Mouse (Mus musculus) forebrain, embryonic 13.5 days (tissue): ENCODE measurements around the gene Rab15. TPM values are rescaled to one million over a fixed set of nuclear protein-coding genes. Genes with fewer than 3 reads are reported as not detected.
A peak's percentile ranks its signal among the peaks of the same experiment; 100 is the strongest.

Experiments
- ATAC-seq: fragments of 200-750 bp; cut with Nextera tagmentation; 2 replicates; pipeline ENCODE4 v1.8.0; 2017
- H3K27ac ChIP-seq: fragments of 300-500 bp; sonication (generic); 2 replicates; pipeline ENCODE4 v1.5.1; 2015; ENCODE audit warnings: inconsistent platforms, mild to moderate bottlenecking, moderate library complexity
- H3K27me3 ChIP-seq: fragments of 300-500 bp; sonication (generic); 2 replicates; pipeline ENCODE4 v1.6.1; 2015; ENCODE audit warnings: mild to moderate bottlenecking, inconsistent platforms
- H3K36me3 ChIP-seq: fragments of 300-500 bp; sonication (generic); 2 replicates; pipeline ENCODE4 v1.6.1; 2015; ENCODE audit warnings: mild to moderate bottlenecking, inconsistent platforms; ENCODE audit not compliant: poor library complexity, severe bottlenecking
- H3K4me1 ChIP-seq: fragments of 300-500 bp; sonication (generic); 2 replicates; pipeline ENCODE4 v1.6.1; 2015; ENCODE audit warnings: inconsistent platforms
- H3K4me2 ChIP-seq: fragments of 300-500 bp; sonication (generic); 2 replicates; pipeline ENCODE4 v1.6.1; 2015; ENCODE audit warnings: inconsistent platforms, mild to moderate bottlenecking, moderate library complexity
- H3K4me3 ChIP-seq: fragments of 300-500 bp; sonication (generic); 2 replicates; pipeline ENCODE4 v1.5.1; 2015; ENCODE audit warnings: mild to moderate bottlenecking, inconsistent platforms
- H3K9ac ChIP-seq: fragments of 300-500 bp; sonication (generic); 2 replicates; pipeline ENCODE4 v1.6.1; 2015; ENCODE audit warnings: mild to moderate bottlenecking, inconsistent platforms
- H3K9me3 ChIP-seq: fragments of 300-500 bp; sonication (generic); replicated peaks from 2 replicates; pipeline ENCODE4 v1.6.1; 2016; ENCODE audit warnings: inconsistent platforms
- WGBS: fragments of 180-500 bp; shearing (Covaris S2); methylation state at CpG from one replicate; pipeline ENCODE4 v1.1.7; 2015; 5-methylcytosine and 5-hydroxymethylcytosine counted together
- polyA plus RNA-seq: library from polyadenylated mRNA; unstranded; fragments of >200 nt; fragmentation: Nextera tagmentation; extraction: Ambion mirVana; gene quantifications from 2 replicates; pipeline ENCODE4 v1.2.1, GENCODE M21; 2015

Gene Rab15
- polyA plus RNA-seq, 1 experiment from 2014 or later: 12.3 TPM

- no peaks in the 10 kb centered on the region for H3K27me3 ChIP-seq
- H3K9ac ChIP-seq: no peak overlapping the region
- H3K4me3 ChIP-seq: no peak overlapping the region
- ATAC-seq: no peak
- 0 out of 2 replicates have a peak, but pooled peaks cover 1% of the 10 kb centered on the region for H3K36me3 ChIP-seq
- H3K4me1 ChIP-seq: peaks cover 4% of the 10 kb centered on the region
- no peak overlapping the region for H3K4me2 ChIP-seq
- H3K9me3 ChIP-seq: no peaks in the 10 kb centered on the region
- H3K27ac ChIP-seq: no peak overlapping the region
- WGBS: 88% methylated on average over 5 of the region's 5 CpGs
Observed at GRCm38 (mm10) chr12:76770841-76771500, 51.7 kb downstream of the Rab15 start.

GRCm38 (mm10) chr12:76765901-76766630 is 56.6 kb downstream of the Rab15 start:
- Histone ChIP-seq H3K4me3 (peak overlapping the region; percentile 57), H3K9ac (peak overlapping the region; percentile 67), H3K27me3 (no peaks in the 10 kb centered on the region), H3K4me2 (peak overlapping the region; percentile 64), H3K27ac (peak overlapping the region; percentile 67), H3K36me3 (no peaks in the 10 kb centered on the region), H3K4me1 (peaks cover 12% of the 10 kb centered on the region), H3K9me3 (no peaks in the 10 kb centered on the region)
- WGBS: 28% methylated on average over 20 of the region's 20 CpGs
- ATAC-seq: peak; percentile 33

- Histone ChIP-seq H3K27me3 (no peaks in the 10 kb centered on the region), H3K4me2 (peak within 1 kb of the TSS; percentile 64), H3K4me3 (peak within 1 kb of the TSS; percentile 57), H3K27ac (peak within 1 kb of the TSS; percentile 67), H3K36me3 (no peaks in the 10 kb centered on the region), H3K9ac (peak within 1 kb of the TSS; percentile 67), H3K4me1 (peaks cover 12% of the 10 kb centered on the region), H3K9me3 (no peaks in the 10 kb centered on the region)
- ATAC-seq: peak; percentile 99
- under 1% methylated on average over 31 of the region's 31 CpGs for WGBS
Observed at GRCm38 (mm10) chr12:76765354-76765851, 57.3 kb downstream of the Rab15 start, which contains the start of the genes Churc1 and Fntb. Churc1 (plus strand) TSS chr12:76765538. Fntb (plus strand) TSS chr12:76765589.

GRCm38 (mm10) chr12:76752652-76753318 is 69.9 kb downstream of the Rab15 start:
- Histone ChIP-seq H3K27me3 (no peaks in the 10 kb centered on the region), H3K27ac (no peak overlapping the region), H3K4me1 (no peaks in the 10 kb centered on the region), H3K9ac (no peak overlapping the region), H3K9me3 (no peaks in the 10 kb centered on the region), H3K4me2 (no peak overlapping the region), H3K36me3 (no peaks in the 10 kb centered on the region), H3K4me3 (no peak overlapping the region)
- ATAC-seq: peak; percentile 61
- WGBS: 49% methylated on average over 14 of the region's 14 CpGs

GRCm38 (mm10) chr12:76750866-76751459 is 71.7 kb downstream of the Rab15 start:
- no peak for ATAC-seq
- Histone ChIP-seq H3K9me3 (no peaks in the 10 kb centered on the region), H3K4me1 (no peaks in the 10 kb centered on the region), H3K27me3 (no peaks in the 10 kb centered on the region), H3K36me3 (no peaks in the 10 kb centered on the region), H3K9ac (no peak overlapping the region), H3K4me2 (no peak overlapping the region), H3K27ac (no peak overlapping the region), H3K4me3 (no peak overlapping the region)
- 72% methylated on average over 16 of the region's 16 CpGs for WGBS

Other genes with a start within 250 kb of the Rab15 start
- 0.39 and 0.67 TPM in 2 replicates for gene Sptb, start 112.4 kb downstream of the Rab15 start, polyA plus RNA-seq
- 116 and 119 TPM in 2 replicates for gene Churc1, start 57.4 kb downstream of the Rab15 start, polyA plus RNA-seq
- gene Fntb, start 57.3 kb downstream of the Rab15 start, polyA plus RNA-seq: 30.1 and 32.9 TPM in 2 replicates
- gene Gpx2, start 27.4 kb downstream of the Rab15 start, polyA plus RNA-seq: 0.12 TPM in 1 of 2 replicates, not detected in the other
- gene Max, start 139.3 kb upstream of the Rab15 start, polyA plus RNA-seq: 13.5 and 16.5 TPM in 2 replicates